Mouse (Mus musculus): ENCODE results near the gene Snrnp35.
"Not testable (repeated sequence)": the region's sequence is repeated elsewhere in the genome, so short reads cannot be mapped to it uniquely, and the experiment has no call there.

The Snrnp35 gene

GRCm38 (mm10) chr5:124482966-124483654 is at the start of gene Snrnp35:
TSS of gene Snrnp35 (plus strand) at chr5:124483134.
- peak; percentile 93 for DNase-seq

GRCm38 (mm10) chr5:124438229-124438628 is 44.7 kb upstream of the Snrnp35 start:
- peak; percentile 80 for DNase-seq

- no peak for DNase-seq
These were observed 44.2 kb upstream of the Snrnp35 start for GRCm38 (mm10) chr5:124438746-124439145.

- peak; percentile 96 for DNase-seq
These were observed 43.4 kb upstream of the Snrnp35 start, which contains the start of gene Kmt5a for GRCm38 (mm10) chr5:124439447-124440093. TSS of gene Kmt5a (plus strand) at chr5:124439930.

GRCm38 (mm10) chr5:124440094-124440701 is 42.7 kb upstream of the Snrnp35 start:
- DNase-seq = peak; percentile 71

- DNase-seq = no peak
These were observed 40.3 kb upstream of the Snrnp35 start for GRCm38 (mm10) chr5:124442628-124443027.

- DNase-seq = no peak
These were observed 38.7 kb upstream of the Snrnp35 start for GRCm38 (mm10) chr5:124444208-124444607.

GRCm38 (mm10) chr5:124444661-124445561 is 38.0 kb upstream of the Snrnp35 start:
- peak; percentile 80 for DNase-seq

- peak; percentile 35 for DNase-seq
These were observed 37.2 kb upstream of the Snrnp35 start for GRCm38 (mm10) chr5:124445621-124446293.

- peak; percentile 84 for DNase-seq
These were observed 36.5 kb upstream of the Snrnp35 start for GRCm38 (mm10) chr5:124446301-124446881.

GRCm38 (mm10) chr5:124449494-124449893 is 33.4 kb upstream of the Snrnp35 start:
- peak; percentile 43 for DNase-seq

GRCm38 (mm10) chr5:124450051-124450450 is 32.9 kb upstream of the Snrnp35 start:
- DNase-seq = no peak

GRCm38 (mm10) chr5:124450641-124451340 is 32.1 kb upstream of the Snrnp35 start:
- no peak for DNase-seq

GRCm38 (mm10) chr5:124452494-124453228 is 30.3 kb upstream of the Snrnp35 start:
- DNase-seq = no peak

GRCm38 (mm10) chr5:124453339-124454081 is 29.4 kb upstream of the Snrnp35 start:
- no peak for DNase-seq

GRCm38 (mm10) chr5:124454082-124454419 is 28.9 kb upstream of the Snrnp35 start:
- DNase-seq = no peak

- DNase-seq = no peak
These were observed 26.2 kb upstream of the Snrnp35 start for GRCm38 (mm10) chr5:124456762-124457161.

GRCm38 (mm10) chr5:124460922-124461321 is 22.0 kb upstream of the Snrnp35 start:
- DNase-seq = not testable (repeated sequence)

- no peak for DNase-seq
These were observed 20.5 kb upstream of the Snrnp35 start for GRCm38 (mm10) chr5:124462297-124463025.

All from lung, postnatal 36 days (tissue).